Mouse (Mus musculus): ENCODE measurements at regions not wholly inside any gene's neighbourhood (a gene's known extent, or its start where the extent isn't known, plus 50 kb on each side); places are given as distances from the start of the nearest gene placed in this dataset.
A peak's percentile ranks its signal among the peaks of the same experiment; 100 is the strongest.

DNA sequence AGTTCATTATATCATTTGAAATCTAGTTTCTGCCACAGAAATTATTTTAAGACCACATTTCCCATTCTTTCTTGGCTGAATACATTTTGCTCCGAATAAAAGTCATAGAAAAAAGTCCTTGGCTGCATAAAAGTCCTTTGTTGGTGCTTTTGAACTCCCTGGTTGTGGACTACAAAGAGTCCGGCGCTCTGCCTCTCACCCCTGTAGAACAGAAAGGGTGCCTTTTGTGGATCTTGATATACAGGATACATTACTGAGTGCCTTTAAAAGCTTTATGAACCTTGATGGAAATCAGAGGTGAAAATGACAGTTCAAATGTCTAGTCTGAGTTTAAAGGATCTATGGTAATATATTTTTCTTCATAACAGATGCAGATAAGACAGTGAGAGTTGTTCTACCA lies 355.5 kb downstream of the Anxa1 start:
- DNase-seq (ENCODE audit: low read depth, low spot score): no peak

GRCm38 (mm10) chr19:20027667-20028282 lies 363.0 kb downstream of the Anxa1 start:
- DNase-seq (ENCODE audit: low read depth, low spot score): no peak

- no peak for DNase-seq (ENCODE audit: low read depth, low spot score)
These were observed 376.6 kb downstream of the Anxa1 start for GRCm38 (mm10) chr19:20014114-20014513.

- DNase-seq (ENCODE audit: low read depth, low spot score): peak; percentile 41
These were observed 380.8 kb downstream of the Anxa1 start for GRCm38 (mm10) chr19:20009801-20010441.

DNA sequence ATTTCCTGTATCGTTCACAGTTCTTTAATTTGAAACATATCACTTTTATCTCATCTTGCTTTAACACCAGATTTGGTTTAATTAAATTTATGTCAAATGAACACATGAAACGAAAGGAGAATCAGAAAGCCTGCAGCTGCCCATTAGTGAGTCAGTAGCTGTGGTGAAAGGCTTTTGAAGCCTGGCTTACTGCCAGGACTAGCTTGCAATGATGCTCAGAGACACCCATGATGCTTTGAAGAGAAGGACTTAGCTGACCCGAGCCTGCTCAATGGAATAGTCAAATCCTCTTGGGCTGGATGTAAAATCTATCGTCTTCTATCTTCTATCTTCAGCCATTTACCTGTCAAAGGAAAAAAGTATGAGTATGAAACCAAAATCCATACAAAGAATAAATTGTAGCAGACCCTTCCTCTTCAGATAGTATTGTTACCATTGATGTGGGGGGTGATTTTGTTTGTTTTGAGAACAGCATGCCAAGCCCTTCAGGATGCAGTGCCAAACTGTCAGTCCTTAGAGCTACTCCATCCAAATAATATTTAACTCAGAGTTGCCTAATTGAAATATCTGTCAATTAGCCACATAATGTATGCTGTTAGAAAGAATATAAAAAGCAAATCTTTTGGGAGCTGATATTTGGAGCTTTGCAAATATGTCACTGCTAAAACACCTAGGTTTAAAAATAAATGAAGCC lies 384.7 kb downstream of the Anxa1 start:
- DNase-seq (ENCODE audit: low read depth, low spot score): no peak

- DNase-seq (ENCODE audit: low read depth, low spot score): no peak
These were observed 403.5 kb downstream of the Anxa1 start for GRCm38 (mm10) chr19:19987255-19987654.

DNA sequence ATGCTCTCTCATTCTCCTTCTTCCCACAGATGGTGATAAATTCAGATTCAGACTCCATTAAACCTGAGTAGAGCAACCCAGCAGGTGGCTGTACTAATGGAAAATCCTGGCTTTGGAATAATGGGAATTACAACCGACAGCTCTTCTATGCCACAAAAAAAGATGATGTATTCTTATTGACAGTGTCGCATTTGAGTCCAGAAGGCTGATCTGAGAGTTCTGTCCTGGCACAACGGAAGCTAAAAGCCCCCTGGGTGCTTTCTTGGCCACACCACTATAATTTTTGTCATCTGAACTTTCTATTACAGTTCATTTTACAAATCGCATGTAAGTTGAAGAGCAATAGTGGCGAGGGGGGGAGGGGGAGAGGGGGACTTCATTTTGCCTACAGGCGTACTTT lies 411.9 kb downstream of the Anxa1 start:
- no peak for DNase-seq (ENCODE audit: low read depth, low spot score)

GRCm38 (mm10) chr19:19977609-19978259 lies 413.0 kb downstream of the Anxa1 start:
- no peak for DNase-seq (ENCODE audit: low read depth, low spot score)

- no peak for DNase-seq (ENCODE audit: low read depth, low spot score)
These were observed 414.0 kb downstream of the Anxa1 start for GRCm38 (mm10) chr19:19976776-19977175.

DNA sequence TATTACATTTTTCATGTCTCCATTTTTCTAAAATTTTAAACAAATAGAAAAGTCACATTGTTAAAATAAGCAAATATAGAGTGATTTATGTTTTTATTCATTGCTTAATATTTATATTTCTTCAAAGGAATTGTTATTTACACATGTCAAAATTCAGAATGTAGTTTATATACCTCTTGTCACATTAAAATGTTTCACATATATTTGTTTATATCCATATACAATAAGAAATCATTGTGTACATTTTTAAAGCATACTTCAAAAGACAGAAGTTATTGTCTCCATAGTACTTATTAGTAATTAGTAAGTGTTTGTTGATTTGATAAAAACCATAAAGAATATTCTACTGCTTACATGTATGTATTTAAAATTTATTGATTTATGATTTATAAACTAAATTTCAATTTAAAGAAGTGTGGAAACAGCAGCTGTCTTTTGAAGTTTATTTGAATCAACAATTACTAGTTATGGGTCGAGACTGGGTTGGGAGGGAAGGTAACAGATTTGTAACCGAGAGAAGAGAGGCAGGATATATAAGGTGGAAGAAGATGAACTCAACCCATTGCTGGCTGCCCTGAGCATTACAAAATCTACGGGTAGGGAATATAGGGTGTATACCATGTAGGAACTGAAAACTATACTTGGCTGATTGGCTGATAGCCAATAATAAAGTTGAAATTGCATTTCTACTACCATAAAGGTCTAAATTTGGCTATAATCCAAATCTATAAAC lies 420.8 kb downstream of the Anxa1 start:
- DNase-seq (ENCODE audit: low read depth, low spot score): no peak

- DNase-seq (ENCODE audit: low read depth, low spot score): no peak
These were observed 421.4 kb downstream of the Anxa1 start for GRCm38 (mm10) chr19:19969335-19969734.

GRCm38 (mm10) chr19:19945247-19945646 lies 445.5 kb downstream of the Anxa1 start:
- DNase-seq (ENCODE audit: low read depth, low spot score): no peak

DNA sequence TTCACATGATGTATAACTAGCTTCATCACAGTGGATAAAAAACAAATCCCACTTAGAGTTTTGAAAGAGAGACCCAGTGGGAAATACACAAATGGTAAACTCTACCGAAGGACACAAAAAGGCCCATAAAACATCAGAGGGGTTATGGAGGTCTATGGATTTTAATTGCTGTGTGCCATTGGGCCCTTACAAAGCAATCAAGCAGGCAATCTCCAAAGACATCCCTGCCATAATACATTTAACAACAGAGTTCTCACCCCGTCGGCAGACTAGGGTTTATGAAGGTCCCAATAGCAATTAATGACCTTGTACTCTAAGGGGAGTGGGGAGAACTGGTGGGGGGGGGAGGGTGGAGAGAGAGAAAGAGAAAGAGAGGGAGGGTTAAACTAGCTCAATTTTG lies 448.0 kb downstream of the Anxa1 start:
- no peak for DNase-seq (ENCODE audit: low read depth, low spot score)

GRCm38 (mm10) chr19:19921109-19921508 lies 469.6 kb downstream of the Anxa1 start:
- DNase-seq (ENCODE audit: low read depth, low spot score): no peak

DNA sequence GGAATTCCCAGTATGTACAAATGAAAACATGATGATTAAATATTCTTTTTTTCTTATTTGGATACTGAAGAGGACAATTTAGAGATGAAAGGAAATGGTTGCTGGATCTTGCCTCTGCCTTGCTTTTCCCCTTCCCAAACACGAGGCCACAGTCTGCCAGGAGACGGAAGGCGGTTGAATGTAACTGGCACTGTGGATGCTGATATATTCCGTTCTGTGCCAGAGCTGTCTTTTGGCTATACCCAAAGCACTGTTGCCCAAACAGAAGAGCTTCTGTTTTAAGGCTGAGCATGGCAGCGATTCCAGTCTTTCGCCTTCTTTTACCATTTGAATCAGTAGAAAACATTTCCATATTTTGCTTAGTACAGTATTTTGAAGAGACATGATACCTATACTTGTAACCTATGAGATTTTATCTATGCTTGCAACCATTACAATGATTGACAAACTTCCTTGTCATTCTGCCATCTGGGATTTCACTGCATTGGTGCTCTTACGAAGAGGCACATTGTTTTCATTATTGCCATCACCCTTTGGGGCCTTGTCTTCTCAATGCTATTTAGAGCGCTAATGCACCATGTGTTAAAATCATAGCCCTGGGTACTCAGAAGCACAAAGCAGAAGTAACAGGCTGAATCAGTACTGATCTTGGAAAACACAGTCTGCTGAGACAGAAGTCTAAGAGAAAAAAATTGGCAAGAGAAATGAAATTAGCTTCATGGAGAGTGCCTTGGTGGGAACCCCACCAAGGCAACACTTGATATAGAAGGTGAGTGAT lies 504.6 kb downstream of the Anxa1 start:
- DNase-seq (ENCODE audit: low read depth, low spot score): no peak

DNA sequence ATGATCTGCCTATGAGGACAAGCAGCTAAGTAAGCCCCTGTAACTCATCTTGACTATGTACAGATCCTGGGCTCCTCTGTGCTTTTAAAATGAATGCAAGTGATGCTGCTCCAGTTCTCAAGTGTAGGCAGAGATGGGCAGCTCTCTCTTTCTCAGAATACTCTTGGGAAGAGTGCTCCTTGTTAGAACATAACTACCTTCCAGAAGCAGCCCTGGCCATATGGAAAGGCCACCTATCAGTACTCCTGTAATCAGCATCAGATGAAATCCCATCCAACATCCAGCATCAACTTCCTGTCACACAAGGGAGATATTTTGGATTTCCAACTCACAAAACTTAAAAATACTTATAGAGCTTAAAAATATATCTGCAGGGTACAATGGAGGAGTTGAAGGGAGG lies 509.8 kb downstream of the Anxa1 start:
- no peak for DNase-seq (ENCODE audit: low read depth, low spot score)

GRCm38 (mm10) chr19:19848152-19848551 lies 542.6 kb downstream of the Anxa1 start:
- no peak for DNase-seq (ENCODE audit: low read depth, low spot score)

DNA sequence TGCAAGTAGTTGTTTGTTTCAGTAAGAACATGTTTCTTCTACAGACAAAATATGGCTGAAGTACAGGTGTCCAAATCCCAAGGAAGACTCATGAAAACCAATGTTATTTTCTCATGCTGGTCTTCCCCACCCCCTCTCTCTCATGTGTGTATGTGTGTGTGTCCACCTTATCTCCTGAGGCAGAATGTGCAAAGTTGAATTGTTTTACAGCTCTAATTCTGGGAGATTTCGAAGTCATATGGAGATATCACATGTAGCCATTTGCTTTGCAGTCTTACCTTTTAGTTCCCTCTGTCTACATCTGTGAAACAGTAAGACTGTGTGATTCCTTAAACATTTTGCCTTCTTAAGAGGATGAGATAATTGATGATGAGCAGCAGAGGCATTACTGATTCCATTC lies 582.8 kb downstream of the Anxa1 start:
- no peak for DNase-seq (ENCODE audit: low read depth, low spot score)

DNA sequence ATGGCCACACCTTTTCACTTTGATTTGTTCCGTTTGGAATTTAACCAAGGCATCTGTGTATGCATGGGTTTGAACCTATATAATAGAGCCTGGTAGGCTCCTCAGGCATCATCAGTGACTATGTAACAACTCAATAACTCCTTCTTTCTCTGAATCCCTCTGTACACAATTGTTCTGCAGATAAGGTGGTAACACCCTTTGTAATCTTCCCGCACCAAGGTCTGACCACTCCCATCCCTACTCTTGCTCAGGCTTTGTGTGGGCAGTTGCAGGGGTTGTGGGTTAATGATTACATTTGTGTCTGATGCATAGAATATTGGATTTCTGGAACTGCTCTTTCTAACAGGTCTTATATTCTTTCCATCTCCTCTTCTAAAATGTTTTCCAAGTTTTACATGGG lies 596.9 kb downstream of the Anxa1 start:
- no peak for DNase-seq (ENCODE audit: low read depth, low spot score)

DNA sequence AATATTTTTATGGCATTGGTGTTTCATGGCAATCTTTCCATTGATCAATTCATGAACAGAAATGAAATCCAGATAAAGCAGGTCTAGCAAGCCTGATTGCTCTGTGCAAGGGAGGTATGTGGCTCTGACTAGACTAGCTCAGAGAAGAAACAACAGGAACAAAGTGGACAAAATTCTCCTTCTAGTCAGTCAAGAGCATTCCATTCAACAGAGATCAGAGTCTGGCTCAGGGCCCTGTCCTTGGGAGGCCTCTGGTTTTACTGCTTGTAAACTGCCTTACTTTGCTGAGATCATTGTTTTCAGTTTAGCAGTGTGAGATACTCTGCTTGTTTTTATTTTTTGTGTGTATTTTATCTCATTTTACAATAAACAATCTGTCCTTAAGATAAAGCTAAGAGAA lies 607.2 kb downstream of the Anxa1 start:
- no peak for DNase-seq (ENCODE audit: low read depth, low spot score)

GRCm38 (mm10) chr19:19777891-19778290 lies 612.9 kb downstream of the Anxa1 start:
- no peak for DNase-seq (ENCODE audit: low read depth, low spot score)

Measured in retina, adult 2 months (tissue).